17 mouse cellular contexts compared by ENCODE assay signal in genomic region chr2:143451256-143451655, GRCm38 (mm10).
DNase-seq lines count a peak whose midpoint lies in the region; ATAC-seq lines count a peak whose summit lies in the region.
"Had no signal": no experiment of that assay in that cellular context is flagged by ENCODE, and none has a peak within 500 bp of the region (broad histone marks: within the 10 kb centered on the region; RNA-seq: fewer than 3 reads in every experiment).

No protein-coding gene starts in this region.

- DNase-seq in layer of hippocampus, adult 8-10 months (ENCODE audit: low spot score in 2 of 2), result peak; percentile 14 to 16
- no peak for DNase-seq in layer of hippocampus, postnatal 36 days
- peak; percentile 11 to 34 for DNase-seq in frontal cortex, postnatal 10 days (ENCODE audit: low spot score in 2 of 2)
- peak; percentile 56 to 71 for DNase-seq in left cerebral cortex, adult 9 months (ENCODE audit: low spot score in 2 of 2)
- DNase-seq in telencephalon, adult 2 months (ENCODE audit: low read depth, low spot score), result peak; percentile 89
- no peak for DNase-seq in lung, postnatal 10 days
- DNase-seq: B cell, adult 2 months; cerebellum, adult 8-10 months; heart, adult 18-20 months; heart, postnatal 4 days; kidney, adult 11 months; kidney, postnatal 10 days; lung, adult 2 months; thymus, postnatal 4 days had no signal

- ATAC-seq in CD4-positive, CD25-positive, alpha-beta regulatory T cell, adult 4 months, result no peak
- ATAC-seq: hindbrain, postnatal 0 days; midbrain, embryonic 15.5 days had no signal

Comparison
In these comparisons a context has a peak if more than half of its experiments do, and no peak if none do; other contexts are left out.
1. DNase-seq: peak in layer of hippocampus, adult 8-10 months (2 of 2), frontal cortex, postnatal 10 days (2 of 2), left cerebral cortex, adult 9 months (2 of 2) and telencephalon, adult 2 months (single experiment); none in layer of hippocampus, postnatal 36 days (0 of 2) and lung, postnatal 10 days (single experiment).